Mouse (Mus musculus): ENCODE measurements around the gene Pmpca.

DNA sequence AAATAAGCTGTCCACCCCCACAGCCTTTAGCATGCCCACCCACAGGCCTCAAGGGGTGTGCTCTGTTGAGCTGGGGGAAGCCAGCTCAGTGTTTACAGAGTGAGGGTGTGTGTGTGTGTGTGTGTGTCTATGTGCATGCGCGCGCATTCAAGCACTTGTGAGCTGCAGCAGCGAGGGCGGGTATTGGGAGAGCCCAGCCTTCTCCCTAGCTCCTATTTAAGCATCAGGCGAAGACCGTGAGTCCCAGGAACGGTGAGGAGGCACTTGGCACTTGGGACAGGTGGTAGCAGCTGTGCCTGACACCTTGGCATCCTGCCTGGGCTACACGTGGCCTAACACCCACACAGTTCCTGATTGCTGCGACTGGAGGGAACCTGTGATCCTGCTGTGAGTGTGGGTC is 47.1 kb upstream of the Pmpca start:
- TF ChIP-seq CTCF (IDR thresholded peaks at IDR 0.05; ENCODE audit: extremely low read depth, insufficient read depth, insufficient read length, insufficient replicate concordance) (no peak), POLR2A (IDR thresholded peaks at IDR 0.05; ENCODE audit: low read depth, low read length) (no peak)

All from spleen, adult 2 months (tissue).